Mouse (Mus musculus): ENCODE data around the gene Sardh.

DNA sequence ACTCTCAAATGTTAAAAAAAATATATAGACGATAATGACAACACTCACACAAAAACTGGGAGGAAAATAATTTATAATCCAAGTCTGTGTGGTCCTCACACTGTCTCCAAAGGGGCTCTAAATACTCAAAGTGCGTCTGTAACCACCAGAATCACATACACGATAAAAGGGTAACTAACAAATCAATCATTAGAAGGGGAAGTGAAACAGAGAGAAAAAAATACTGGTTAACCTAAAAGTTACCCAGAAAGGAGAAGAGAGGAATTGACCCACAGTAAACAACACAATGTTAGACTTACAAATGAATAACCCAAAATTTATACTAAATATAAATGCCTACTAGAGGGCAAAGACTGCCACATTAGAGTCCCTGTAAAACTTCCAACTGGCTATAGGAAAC is 17.7 kb upstream of the Sardh start:
- TF ChIP-seq CTCF (IDR thresholded peaks at IDR 0.05; ENCODE audit: control insufficient read depth, insufficient read depth, low read length) (no peak), POLR2A (IDR thresholded peaks at IDR 0.05; ENCODE audit: borderline replicate concordance, control insufficient read depth, low read depth, low read length) (no peak)

All from bone marrow, adult 2 months (tissue).